Mouse (Mus musculus) right cerebral cortex, postnatal 4 days (tissue): Measurements from ENCODE around the gene Olfr47.
A peak's percentile ranks its signal among the peaks of the same experiment; 100 is the strongest.
"Not testable (repeated sequence)": the region's sequence is repeated elsewhere in the genome, so short reads cannot be mapped to it uniquely, and the experiment has no call there.

ENCODE experiments used
- DNase-seq: peaks from one replicate; pipeline ENCODE4 v3.0.0-alpha.2; 2022

Gene Olfr47

GRCm38 (mm10) chr6:43231255-43231654 is at the start of gene Olfr47:
Olfr47 (plus strand) TSS chr6:43231529.
- DNase-seq = not testable (repeated sequence)

GRCm38 (mm10) chr6:43190986-43191385 is 40.3 kb upstream of the Olfr47 start:
- DNase-seq = no peak

GRCm38 (mm10) chr6:43196781-43197180 is 34.5 kb upstream of the Olfr47 start, which contains the start of gene Olfr435:
Olfr435 (plus strand) TSS chr6:43197146.
- DNase-seq = no peak

DNA sequence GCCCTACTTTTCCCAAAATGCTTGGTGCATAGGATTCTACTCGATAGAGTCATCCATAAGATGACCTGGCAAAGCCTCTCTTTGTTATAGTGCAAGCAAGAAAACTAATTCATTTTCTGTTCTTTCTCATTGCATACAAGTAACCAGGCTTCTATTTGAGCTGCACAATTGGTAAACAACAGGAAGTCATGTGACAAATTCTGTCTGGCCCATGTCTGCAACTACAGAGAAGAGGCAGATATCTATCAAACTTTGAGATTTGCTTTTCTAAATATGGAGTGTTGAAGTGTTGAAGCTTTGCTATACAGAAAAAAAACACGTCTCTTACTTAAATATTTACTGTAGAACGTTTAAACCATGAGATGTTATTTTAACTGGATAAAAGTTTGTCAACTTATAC is 33.2 kb upstream of the Olfr47 start:
- no peak for DNase-seq

GRCm38 (mm10) chr6:43202786-43203185 is 28.5 kb upstream of the Olfr47 start:
- no peak for DNase-seq

GRCm38 (mm10) chr6:43205355-43205754 is 26.0 kb upstream of the Olfr47 start:
- no peak for DNase-seq

- not testable (repeated sequence) for DNase-seq
Measured at GRCm38 (mm10) chr6:43212873-43213272, 18.5 kb upstream of the Olfr47 start, which contains the start of gene Olfr434. Olfr434 (plus strand) TSS chr6:43213021.

DNA sequence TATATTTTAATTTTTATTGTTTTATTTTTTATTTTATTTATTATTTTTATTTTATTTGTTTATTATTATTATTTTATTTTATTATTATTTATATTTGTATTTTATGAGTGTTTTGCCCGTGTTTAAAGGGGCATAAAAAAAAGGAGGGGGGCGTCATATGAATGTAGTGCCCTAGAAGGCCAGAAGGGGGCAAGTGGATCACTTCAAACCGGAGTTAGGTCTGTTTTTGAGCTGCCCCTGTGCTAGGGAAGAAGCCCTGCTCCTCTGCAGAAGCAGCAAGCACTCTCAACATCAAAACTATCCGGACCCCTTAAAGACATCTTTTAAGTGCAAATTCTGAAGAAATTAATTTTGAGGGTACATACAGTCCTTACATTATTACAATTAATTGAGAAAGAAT is 10.7 kb downstream of the Olfr47 start:
- no peak for DNase-seq

DNA sequence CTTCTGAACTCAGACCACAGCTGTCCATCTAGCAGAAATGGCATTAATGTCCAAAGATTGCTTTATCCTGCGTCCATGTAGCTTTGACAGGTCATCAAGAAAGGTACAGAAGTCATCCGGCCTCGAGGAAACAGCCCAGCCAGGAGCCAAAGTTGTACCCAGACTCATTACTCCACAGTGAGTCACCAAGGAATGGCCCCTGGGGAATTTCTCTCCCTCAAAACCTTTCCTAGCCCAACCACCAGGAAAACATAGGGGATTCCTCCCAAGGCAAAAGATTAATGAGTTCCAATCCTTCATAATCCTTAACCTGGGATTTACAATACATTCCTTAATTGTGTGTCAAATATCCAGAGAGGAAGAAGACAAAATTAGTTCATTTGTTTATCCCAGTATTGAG is 16.1 kb downstream of the Olfr47 start:
- DNase-seq = no peak

DNA sequence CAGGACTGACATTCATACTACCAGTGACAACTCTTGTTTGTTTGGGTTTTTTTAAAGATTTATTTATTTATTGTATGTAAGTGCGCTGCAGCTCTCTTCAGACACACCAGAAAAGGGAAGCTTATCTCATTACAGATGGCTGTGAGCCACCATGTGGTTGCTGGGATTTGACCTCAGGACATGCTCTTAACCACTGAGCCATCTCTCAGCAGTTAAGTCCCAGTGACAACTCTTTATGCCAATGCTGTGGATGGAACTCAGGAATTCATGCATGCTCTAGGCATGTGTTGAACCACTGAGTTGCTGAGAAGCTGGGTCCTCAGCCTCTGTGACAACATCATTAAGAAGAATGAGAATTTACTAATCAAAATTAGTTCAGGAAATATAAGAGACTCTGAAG is 21.7 kb downstream of the Olfr47 start:
- DNase-seq = no peak

DNA sequence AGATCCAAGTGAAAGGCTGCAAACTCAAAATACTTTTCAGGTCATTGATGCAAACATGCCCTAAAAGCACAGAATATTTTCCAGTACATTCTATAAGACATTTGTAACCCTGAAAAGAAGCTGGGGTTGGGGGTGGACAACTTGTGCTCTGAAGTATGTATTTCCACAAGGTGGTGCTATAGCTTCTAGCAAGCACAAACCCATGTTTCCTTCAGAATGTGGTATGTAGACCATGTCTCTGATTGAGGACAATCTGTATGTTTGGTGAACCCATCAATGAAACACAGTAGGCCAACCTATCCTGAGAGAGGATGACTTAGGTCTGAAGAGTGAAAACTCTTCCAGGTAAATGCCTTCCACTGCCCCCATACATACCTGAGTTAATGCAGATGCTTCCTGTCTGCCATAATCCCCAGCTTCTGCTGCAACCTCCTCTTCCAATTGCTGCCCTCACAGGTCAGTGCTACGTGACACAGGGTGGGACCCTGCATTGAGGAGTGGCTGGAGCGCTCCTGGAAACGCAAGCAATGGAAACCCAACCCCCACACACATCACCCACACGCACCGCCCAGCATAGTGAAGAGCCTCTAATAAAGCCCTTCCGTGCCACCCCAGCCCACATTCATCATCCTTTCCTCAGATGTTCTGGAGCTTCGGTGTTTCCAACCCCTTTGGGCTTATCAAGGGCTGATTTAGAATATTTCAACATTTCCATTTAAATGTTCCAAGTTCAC is 23.0 kb downstream of the Olfr47 start:
- no peak for DNase-seq

GRCm38 (mm10) chr6:43260756-43261155 is 29.4 kb downstream of the Olfr47 start:
- no peak for DNase-seq

GRCm38 (mm10) chr6:43265363-43266041 is 34.2 kb downstream of the Olfr47 start, which contains the start of gene Arhgef5:
Arhgef5 (plus strand) TSS chr6:43265582.
- DNase-seq = peak; percentile 10

DNA sequence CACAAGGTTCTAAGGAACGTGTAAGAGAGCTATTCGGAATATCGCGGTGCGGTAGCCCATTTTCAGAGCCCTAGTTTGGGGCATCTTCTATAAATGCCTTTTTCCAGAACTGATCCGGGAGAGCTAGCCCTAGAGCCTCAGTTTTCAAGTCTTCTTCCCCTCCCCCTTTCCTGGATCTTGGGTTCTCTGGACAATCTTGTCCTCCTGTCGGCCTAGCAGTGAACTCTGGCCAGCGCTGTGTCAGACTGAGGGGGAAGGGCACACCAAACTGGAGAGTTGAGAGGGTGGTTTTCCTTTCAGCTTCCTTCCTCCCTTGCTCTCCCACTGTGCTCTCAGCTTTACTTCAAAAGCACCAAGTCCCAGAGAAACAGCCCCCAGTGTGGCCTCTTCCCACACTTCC is 35.0 kb downstream of the Olfr47 start:
- DNase-seq = no peak

DNA sequence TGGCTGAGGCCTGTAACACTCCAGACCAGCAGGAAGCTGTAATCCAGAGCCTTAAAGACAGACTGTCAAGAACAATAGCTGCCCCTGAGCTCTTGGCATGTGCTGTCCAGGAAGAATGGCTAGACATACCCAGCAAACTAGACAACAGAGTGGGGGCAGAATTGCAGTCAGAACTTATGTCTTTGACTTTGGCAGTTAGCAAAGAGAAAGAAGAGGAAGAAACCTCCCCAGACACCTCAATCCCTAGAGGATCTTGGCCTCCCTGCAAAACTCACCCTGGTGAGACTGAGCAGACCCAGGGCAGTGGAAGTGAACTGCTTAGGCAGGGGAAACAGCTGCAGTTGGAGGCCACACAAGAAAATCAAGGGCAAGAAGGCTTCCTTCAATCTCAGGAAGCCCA is 41.3 kb downstream of the Olfr47 start:
- no peak for DNase-seq

DNA sequence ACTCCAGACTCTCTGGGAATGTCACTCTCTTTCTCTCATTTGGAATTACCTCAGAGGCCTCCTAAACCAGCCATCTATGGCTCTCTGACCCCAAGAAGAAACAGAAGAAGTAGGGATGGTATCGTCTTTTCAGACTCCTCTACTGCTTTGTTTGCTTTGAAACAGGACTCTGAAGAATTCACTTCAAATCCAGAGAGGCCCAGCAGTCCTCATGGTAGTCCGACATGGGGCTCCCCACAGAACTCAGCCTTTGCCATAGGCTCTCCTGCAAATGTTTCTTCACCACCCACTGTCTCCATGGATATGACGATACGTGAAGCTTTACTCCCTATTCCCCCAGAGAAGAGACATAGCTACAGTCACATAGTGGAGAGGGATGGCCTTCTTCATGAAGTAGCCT is 42.8 kb downstream of the Olfr47 start:
- DNase-seq = no peak

GRCm38 (mm10) chr6:43278247-43278646 is 46.9 kb downstream of the Olfr47 start:
- no peak for DNase-seq

DNA sequence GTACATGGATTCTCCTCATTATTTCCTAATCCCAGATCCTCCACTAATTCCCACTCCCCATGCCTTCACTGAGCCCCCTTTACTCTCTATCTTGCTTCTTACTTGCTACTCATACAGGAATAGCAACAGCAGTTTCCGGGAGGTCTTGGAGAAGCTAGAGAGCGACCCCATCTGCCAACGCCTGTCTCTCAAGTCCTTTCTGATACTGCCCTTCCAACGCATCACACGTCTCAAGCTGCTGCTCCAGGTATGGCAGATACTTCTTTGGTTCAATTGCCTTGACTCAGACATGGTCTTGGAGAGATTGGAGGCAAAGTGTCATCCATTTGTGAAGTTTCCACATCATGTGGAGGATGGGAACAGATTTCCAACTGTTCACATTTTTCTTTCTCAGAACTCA is 49.2 kb downstream of the Olfr47 start:
- no peak for DNase-seq
